Mouse (Mus musculus): ENCODE measurements at regions not wholly inside any gene's neighbourhood (a gene's known extent, or its start where the extent isn't known, plus 50 kb on each side); places are given as distances from the start of the nearest gene placed in this dataset.

GRCm38 (mm10) chr5:101596996-101597395, 67.8 kb downstream of the Nkx6-1 start:
- DNase-seq, result no peak

- no peak for DNase-seq
These were observed 73.6 kb downstream of the Nkx6-1 start for GRCm38 (mm10) chr5:101591236-101591635.

GRCm38 (mm10) chr5:101590341-101591124, 74.3 kb downstream of the Nkx6-1 start:
- DNase-seq, result no peak

GRCm38 (mm10) chr5:101572966-101573365, 91.8 kb downstream of the Nkx6-1 start:
- DNase-seq, result no peak

GRCm38 (mm10) chr5:101565770-101566169, 99.0 kb downstream of the Nkx6-1 start:
- no peak for DNase-seq

- DNase-seq, result no peak
These were observed 104.4 kb downstream of the Nkx6-1 start for GRCm38 (mm10) chr5:101560366-101560765.

GRCm38 (mm10) chr5:101558279-101558987, 106.4 kb downstream of the Nkx6-1 start:
- DNase-seq, result no peak

GRCm38 (mm10) chr5:101557156-101557555, 107.6 kb downstream of the Nkx6-1 start:
- DNase-seq, result no peak

GRCm38 (mm10) chr5:101543326-101543725, 121.5 kb downstream of the Nkx6-1 start:
- no peak for DNase-seq

- no peak for DNase-seq
These were observed 125.0 kb downstream of the Nkx6-1 start for GRCm38 (mm10) chr5:101539818-101540217.

GRCm38 (mm10) chr5:101539254-101539549, 125.6 kb downstream of the Nkx6-1 start:
- no peak for DNase-seq

GRCm38 (mm10) chr5:101538410-101539253, 126.2 kb downstream of the Nkx6-1 start:
- no peak for DNase-seq

GRCm38 (mm10) chr5:101537518-101538380, 127.0 kb downstream of the Nkx6-1 start:
- DNase-seq, result no peak

GRCm38 (mm10) chr5:101535451-101535850, 129.3 kb downstream of the Nkx6-1 start:
- no peak for DNase-seq

GRCm38 (mm10) chr5:101525346-101525745, 139.4 kb downstream of the Nkx6-1 start:
- DNase-seq, result no peak

GRCm38 (mm10) chr5:101524670-101525069, 140.1 kb downstream of the Nkx6-1 start:
- no peak for DNase-seq

GRCm38 (mm10) chr5:101523902-101524301, 140.9 kb downstream of the Nkx6-1 start:
- no peak for DNase-seq

GRCm38 (mm10) chr5:101523490-101523889, 141.3 kb downstream of the Nkx6-1 start:
- DNase-seq, result no peak

GRCm38 (mm10) chr5:101520935-101521655, 143.7 kb downstream of the Nkx6-1 start:
- DNase-seq, result no peak

GRCm38 (mm10) chr5:101518791-101519547, 145.8 kb downstream of the Nkx6-1 start:
- DNase-seq, result no peak

GRCm38 (mm10) chr5:101497698-101498048, 167.1 kb downstream of the Nkx6-1 start:
- DNase-seq, result no peak

Measured in thymus, postnatal 14 days (tissue).